Mouse (Mus musculus): Measurements from ENCODE around the gene Usp10. TPM values are rescaled to one million over a fixed set of nuclear protein-coding genes. Genes with fewer than 3 reads are reported as not detected.

Usp10 gene
- polyA plus RNA-seq, 1 experiment, result 143 TPM

DNA sequence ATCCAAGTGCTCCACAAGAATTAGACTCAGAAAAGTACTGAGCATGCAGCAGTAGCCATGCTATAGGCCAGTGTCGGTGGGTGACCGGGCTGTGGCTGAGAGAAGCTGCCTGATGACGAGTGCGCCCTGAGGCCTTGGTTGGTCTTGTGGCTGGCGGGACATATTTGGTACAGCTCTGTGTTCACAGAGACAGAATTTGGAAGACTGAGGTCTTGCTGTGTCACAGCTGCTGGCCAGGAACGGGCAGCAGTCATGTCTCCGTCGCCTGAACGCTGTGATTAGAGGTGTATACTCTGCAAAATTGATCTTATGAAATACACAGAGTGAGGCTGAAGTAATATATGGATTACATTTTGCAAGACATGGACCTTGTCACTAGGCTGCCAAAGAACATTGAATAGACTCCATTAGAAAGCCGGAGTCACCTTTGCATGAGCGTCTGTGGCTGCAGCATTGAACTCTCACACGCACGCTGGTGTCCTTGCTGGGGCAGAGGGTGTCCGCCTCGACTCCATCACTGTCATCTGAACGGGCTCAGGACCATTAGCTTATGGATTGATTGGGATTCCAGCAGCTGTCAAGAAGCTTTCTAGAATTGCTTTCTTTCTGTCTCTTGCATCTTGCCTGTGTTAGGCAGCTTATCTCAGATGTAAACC, 6.2 kb downstream of the Usp10 start:
- no peak for DNase-seq (ENCODE audit: low read depth)
- no peak for TF ChIP-seq CTCF (IDR thresholded peaks at IDR 0.05; ENCODE audit: borderline replicate concordance, extremely low read depth, insufficient read depth, insufficient read length)
- TF ChIP-seq POLR2A (IDR thresholded peaks at IDR 0.05; ENCODE audit: borderline replicate concordance, extremely low read depth, insufficient read depth, insufficient read length, poor library complexity, severe bottlenecking), result no peak

DNA sequence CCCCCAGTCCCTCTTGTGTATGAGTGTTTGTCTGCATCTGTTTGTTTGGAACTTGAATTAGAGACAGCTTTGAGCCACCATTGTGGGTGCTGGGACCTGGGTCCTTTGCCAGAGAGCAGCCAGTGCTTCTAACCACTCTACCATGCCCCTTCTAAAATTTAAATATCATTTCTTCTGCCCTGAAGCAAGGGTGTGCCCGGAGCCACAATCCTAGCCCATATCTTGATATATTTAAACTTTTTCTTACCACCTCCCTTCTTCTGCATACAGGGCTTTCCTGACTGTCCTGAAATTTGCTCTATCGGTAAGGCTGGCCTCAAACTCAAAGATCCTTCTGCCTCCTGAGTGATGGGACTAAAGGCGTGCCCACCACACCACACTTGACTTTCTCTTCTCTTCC, 7.3 kb downstream of the Usp10 start:
- no peak for TF ChIP-seq CTCF (IDR thresholded peaks at IDR 0.05; ENCODE audit: borderline replicate concordance, extremely low read depth, insufficient read depth, insufficient read length)
- TF ChIP-seq POLR2A (IDR thresholded peaks at IDR 0.05; ENCODE audit: borderline replicate concordance, extremely low read depth, insufficient read depth, insufficient read length, poor library complexity, severe bottlenecking), result no peak
- no peak for DNase-seq (ENCODE audit: low read depth)

DNA sequence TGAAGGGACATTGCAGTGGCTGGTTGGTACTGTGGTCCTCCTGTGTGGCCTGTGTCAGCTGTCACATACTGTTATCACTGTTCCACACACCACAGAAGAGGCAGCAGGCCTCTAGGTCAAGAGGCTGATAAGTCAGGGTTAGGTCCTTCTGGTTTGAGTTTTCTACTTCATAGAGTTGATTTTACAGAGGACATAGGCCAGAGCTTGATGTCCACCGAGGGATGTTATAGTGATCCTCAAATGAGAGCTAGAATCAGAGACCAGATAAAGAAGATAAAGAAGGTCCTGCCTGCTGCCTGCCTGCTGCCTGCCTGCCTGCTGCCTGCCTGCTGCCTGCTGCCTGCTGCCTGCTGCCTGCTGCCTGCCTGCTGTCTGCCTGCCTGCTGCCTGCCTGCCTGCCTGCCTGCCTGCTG, 8.0 kb downstream of the Usp10 start:
- no peak for DNase-seq (ENCODE audit: low read depth)
- no peak for TF ChIP-seq POLR2A (IDR thresholded peaks at IDR 0.05; ENCODE audit: borderline replicate concordance, extremely low read depth, insufficient read depth, insufficient read length, poor library complexity, severe bottlenecking)
- no peak for TF ChIP-seq CTCF (IDR thresholded peaks at IDR 0.05; ENCODE audit: borderline replicate concordance, extremely low read depth, insufficient read depth, insufficient read length)

DNA sequence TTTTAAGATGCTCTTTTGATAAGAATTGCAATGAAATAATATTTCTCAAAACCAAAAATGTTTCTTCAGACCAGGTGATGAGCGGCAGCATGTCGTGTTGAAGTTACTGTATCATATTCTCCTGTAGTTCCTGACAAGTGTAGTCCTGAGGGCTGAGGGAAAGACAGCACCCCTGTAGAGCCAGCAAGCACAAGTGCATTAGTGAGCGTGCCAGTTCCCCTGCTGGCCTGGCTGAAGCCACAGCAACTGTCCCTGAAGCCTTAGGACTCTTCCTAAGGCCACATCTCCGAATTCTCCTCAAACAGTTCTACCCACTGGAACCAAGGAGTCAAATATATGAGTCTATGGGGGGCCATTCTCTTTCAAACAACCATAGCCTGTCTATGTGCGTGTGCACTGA, 13.1 kb downstream of the Usp10 start:
- TF ChIP-seq CTCF (IDR thresholded peaks at IDR 0.05; ENCODE audit: borderline replicate concordance, extremely low read depth, insufficient read depth, insufficient read length) (no peak), POLR2A (IDR thresholded peaks at IDR 0.05; ENCODE audit: borderline replicate concordance, extremely low read depth, insufficient read depth, insufficient read length, poor library complexity, severe bottlenecking) (no peak)
- no peak for DNase-seq (ENCODE audit: low read depth)

DNA sequence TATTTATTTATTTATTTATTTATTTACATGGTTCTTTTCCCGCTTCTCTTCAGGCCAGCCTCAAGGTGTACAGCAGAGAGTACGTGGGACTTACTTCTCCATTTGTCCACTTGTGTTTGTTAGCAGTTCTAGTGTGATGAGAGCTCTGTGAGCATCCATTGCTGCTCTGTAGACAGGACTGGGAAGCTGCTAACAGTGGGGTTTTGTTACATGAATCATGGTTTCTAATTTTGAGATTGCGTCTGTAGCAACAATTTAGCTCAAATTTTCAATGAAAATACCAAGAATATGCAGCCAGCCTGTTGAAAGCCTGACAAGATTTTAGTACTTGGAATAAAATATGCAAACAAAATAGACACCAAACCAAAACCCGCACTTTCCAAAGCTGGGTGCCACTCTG, 15.3 kb downstream of the Usp10 start:
- DNase-seq (ENCODE audit: low read depth), result no peak
- no peak for TF ChIP-seq POLR2A (IDR thresholded peaks at IDR 0.05; ENCODE audit: borderline replicate concordance, extremely low read depth, insufficient read depth, insufficient read length, poor library complexity, severe bottlenecking)
- TF ChIP-seq CTCF (IDR thresholded peaks at IDR 0.05; ENCODE audit: borderline replicate concordance, extremely low read depth, insufficient read depth, insufficient read length), result no peak

DNA sequence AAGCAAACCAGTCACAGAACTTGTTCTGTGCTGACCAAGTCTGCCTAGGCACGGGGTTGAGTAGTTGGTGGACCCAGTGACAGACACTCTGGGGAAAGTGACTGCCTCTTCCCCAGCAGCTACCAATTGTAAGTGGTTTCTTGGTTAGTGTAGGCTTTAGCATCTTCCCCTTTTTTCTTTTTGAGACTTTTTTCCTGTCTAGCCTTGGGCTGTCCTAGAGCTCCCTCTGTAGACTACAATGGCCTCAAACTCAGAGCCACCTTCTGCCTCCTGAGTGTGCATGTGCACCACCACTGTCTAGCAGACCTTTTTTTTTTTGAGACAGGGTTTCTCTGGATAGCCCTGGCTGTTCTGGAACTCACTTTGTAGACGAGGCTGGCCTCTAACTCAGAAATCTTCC, 16.3 kb downstream of the Usp10 start:
- TF ChIP-seq CTCF (IDR thresholded peaks at IDR 0.05; ENCODE audit: borderline replicate concordance, extremely low read depth, insufficient read depth, insufficient read length) (no peak), POLR2A (IDR thresholded peaks at IDR 0.05; ENCODE audit: borderline replicate concordance, extremely low read depth, insufficient read depth, insufficient read length, poor library complexity, severe bottlenecking) (no peak)
- DNase-seq (ENCODE audit: low read depth), result no peak

DNA sequence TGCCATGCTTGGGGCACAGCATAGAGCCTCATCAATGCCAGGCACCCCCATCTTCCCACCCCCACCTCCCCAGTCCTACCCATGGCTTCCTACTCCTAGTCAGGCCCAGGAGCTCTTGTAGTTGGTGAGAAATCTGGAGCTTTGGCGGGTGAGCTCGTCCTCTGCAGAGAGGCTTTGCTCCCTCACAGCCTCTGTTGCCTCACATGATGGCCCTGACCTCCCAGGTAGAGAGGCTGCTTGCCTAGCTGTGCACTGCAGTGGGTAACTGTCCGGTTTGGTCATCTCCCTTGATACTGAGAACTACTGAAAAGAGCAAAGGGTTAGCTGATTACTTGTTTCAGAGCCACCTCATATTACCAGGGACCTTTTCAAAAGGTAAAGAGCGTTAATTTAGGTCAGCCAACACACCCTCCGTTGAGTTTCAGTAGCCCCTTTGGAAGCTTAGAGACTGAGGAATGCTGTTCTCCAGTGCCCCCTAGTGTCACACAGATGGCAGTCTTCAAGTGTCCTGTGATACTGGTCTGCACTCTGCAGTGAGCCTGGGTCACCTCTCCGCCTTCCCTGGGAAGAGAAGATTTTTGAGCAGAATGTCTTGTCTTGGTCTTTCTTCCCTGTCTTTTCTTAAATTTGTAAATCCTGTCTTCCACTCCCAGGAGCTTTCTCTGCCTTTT, 17.4 kb downstream of the Usp10 start:
- TF ChIP-seq POLR2A (IDR thresholded peaks at IDR 0.05; ENCODE audit: borderline replicate concordance, extremely low read depth, insufficient read depth, insufficient read length, poor library complexity, severe bottlenecking), result no peak
- TF ChIP-seq CTCF (IDR thresholded peaks at IDR 0.05; ENCODE audit: borderline replicate concordance, extremely low read depth, insufficient read depth, insufficient read length), result peak; percentile 72; the same call in 1 of the 2 replicates
- peak; percentile 81 for DNase-seq (ENCODE audit: low read depth)

DNA sequence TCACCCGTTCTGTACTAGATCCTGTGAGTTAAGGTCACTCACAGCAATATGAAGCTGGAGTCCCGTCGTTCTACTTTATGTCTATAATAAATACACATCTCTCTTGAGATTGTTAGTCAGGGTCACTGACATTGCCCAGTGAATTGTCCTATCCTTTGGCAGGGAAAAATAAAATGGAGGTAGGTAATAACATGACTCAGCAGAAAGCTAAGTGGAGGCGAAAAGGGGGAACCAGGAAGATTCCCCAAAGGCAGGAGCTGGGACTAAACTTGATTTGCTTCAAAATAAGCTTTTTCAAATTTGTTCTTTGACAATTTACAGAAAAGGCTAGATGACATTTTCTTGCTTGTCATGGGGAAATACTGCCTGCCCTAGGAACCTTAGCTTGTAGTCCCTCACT, 21.2 kb downstream of the Usp10 start:
- DNase-seq (ENCODE audit: low read depth), result no peak
- TF ChIP-seq POLR2A (IDR thresholded peaks at IDR 0.05; ENCODE audit: borderline replicate concordance, extremely low read depth, insufficient read depth, insufficient read length, poor library complexity, severe bottlenecking) (no peak), CTCF (IDR thresholded peaks at IDR 0.05; ENCODE audit: borderline replicate concordance, extremely low read depth, insufficient read depth, insufficient read length) (no peak)

DNA sequence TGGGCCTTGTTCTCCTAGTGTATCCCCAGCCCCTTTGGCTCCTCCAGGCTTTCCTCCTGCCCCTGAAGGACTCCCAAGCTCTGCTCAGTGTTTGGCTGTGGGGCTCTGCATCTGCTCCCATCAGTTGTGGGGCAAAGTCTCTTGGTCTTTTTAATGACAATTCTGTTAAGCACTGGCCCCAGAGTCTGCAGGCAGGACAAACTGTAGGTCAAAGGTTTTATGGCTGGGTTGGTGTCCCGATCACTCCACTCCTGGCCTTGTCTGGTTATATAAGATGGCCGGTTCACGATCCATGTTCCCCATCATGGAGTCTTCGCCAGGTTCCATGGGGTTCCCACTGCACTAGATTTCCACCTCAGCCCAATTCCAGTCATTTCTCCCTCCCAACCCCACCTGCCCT, 23.5 kb downstream of the Usp10 start:
- no peak for DNase-seq (ENCODE audit: low read depth)
- TF ChIP-seq CTCF (IDR thresholded peaks at IDR 0.05; ENCODE audit: borderline replicate concordance, extremely low read depth, insufficient read depth, insufficient read length), result no peak
- no peak for TF ChIP-seq POLR2A (IDR thresholded peaks at IDR 0.05; ENCODE audit: borderline replicate concordance, extremely low read depth, insufficient read depth, insufficient read length, poor library complexity, severe bottlenecking)

DNA sequence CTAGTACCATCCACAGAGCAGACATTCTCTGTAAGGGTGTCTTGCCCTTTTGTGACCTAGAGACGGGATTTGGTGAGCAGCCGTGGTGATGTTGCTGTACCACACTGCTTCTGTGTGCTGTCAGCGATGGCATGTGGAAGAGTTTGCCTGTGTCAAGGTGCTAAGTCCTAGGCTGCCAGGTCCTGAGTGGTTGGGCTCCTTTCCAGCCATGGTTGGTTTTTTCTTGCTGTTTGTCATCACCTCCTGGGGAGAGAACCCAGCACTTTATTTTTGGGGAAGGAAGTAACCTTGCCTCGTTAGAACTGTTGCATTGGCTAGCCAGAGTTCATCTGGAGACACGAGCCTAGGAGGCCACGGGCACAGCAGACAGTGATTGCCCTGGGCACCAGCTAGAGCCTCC, 25.4 kb downstream of the Usp10 start:
- TF ChIP-seq CTCF (IDR thresholded peaks at IDR 0.05; ENCODE audit: borderline replicate concordance, extremely low read depth, insufficient read depth, insufficient read length), result no peak
- TF ChIP-seq POLR2A (IDR thresholded peaks at IDR 0.05; ENCODE audit: borderline replicate concordance, extremely low read depth, insufficient read depth, insufficient read length, poor library complexity, severe bottlenecking), result no peak
- no peak for DNase-seq (ENCODE audit: low read depth)

DNA sequence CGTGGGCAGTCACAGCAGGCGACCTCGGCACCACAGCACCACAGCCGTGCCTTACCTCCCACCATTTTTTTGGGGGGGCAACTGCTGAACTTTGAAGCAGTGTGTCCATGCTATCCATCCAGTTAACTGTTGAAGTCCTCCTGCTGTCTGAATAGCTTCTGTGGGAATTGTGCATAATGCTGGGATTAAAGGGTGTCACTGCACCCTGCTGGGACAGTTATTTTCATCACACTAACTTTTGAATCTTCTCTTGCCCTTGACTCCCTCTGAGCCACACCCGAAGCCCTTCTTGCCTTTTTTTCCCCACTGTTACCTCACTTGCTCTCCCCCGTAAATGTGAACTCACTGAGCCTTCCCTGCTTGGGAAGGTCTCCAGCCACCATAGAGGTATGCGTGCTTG, 28.3 kb downstream of the Usp10 start:
- DNase-seq (ENCODE audit: low read depth), result no peak
- TF ChIP-seq CTCF (IDR thresholded peaks at IDR 0.05; ENCODE audit: borderline replicate concordance, extremely low read depth, insufficient read depth, insufficient read length) (no peak), POLR2A (IDR thresholded peaks at IDR 0.05; ENCODE audit: borderline replicate concordance, extremely low read depth, insufficient read depth, insufficient read length, poor library complexity, severe bottlenecking) (no peak)

DNA sequence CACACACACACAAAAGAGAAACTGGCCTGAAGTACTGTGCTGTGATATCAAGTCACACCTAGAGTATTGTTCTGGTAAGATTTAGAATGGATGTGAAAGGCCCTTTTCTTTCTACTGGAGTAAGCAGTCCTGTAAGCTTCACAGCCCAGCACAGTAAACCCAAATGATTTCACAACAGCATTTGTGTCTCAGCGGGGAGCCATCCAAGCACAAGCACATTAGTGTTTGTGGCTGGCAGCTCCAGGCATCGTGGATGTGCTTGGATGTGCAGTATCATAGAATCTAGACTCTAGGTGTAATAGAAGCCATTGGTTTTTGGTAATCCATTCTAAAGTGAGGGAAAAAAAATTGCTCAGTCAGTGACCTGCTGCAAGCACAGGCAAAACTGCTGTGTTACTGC, 29.2 kb downstream of the Usp10 start:
- no peak for DNase-seq (ENCODE audit: low read depth)

More for the DNA sequence above, 29.2 kb downstream of the Usp10 start:
- TF ChIP-seq POLR2A (IDR thresholded peaks at IDR 0.05; ENCODE audit: borderline replicate concordance, extremely low read depth, insufficient read depth, insufficient read length, poor library complexity, severe bottlenecking) (no peak), CTCF (IDR thresholded peaks at IDR 0.05; ENCODE audit: borderline replicate concordance, extremely low read depth, insufficient read depth, insufficient read length) (no peak)

Data from brain, embryonic 14.5 days (tissue).